Mouse (Mus musculus): Measurements from ENCODE around the gene Gm10974.

Gm10974 gene

GRCm38 (mm10) chr7:66359044-66359443 is 6.7 kb upstream of the Gm10974 start:
- no peak for DNase-seq (ENCODE audit: low spot score in 2 of 2)

GRCm38 (mm10) chr7:66364491-66364890 is 1.2 kb upstream of the Gm10974 start:
- no peak for DNase-seq (ENCODE audit: low spot score in 2 of 2)

- DNase-seq (ENCODE audit: low spot score in 2 of 2): no peak
Measured at GRCm38 (mm10) chr7:66365411-66365810, 294 bp upstream of the Gm10974 start.

- DNase-seq (ENCODE audit: low spot score in 2 of 2): no peak
Measured at GRCm38 (mm10) chr7:66369071-66369933, 3.6 kb downstream of the Gm10974 start.

- no peak for DNase-seq (ENCODE audit: low spot score in 2 of 2)
Measured at GRCm38 (mm10) chr7:66369934-66370445, 4.3 kb downstream of the Gm10974 start.

- no peak for DNase-seq (ENCODE audit: low spot score in 2 of 2)
Measured at GRCm38 (mm10) chr7:66370970-66371369, 5.3 kb downstream of the Gm10974 start.

GRCm38 (mm10) chr7:66373391-66373790 is 7.7 kb downstream of the Gm10974 start:
- no peak for DNase-seq (ENCODE audit: low spot score in 2 of 2)

GRCm38 (mm10) chr7:66375736-66376135 is 10.0 kb downstream of the Gm10974 start:
- DNase-seq (ENCODE audit: low spot score in 2 of 2): no peak

GRCm38 (mm10) chr7:66376560-66376959 is 10.9 kb downstream of the Gm10974 start:
- no peak for DNase-seq (ENCODE audit: low spot score in 2 of 2)

- DNase-seq (ENCODE audit: low spot score in 2 of 2): no peak
Measured at GRCm38 (mm10) chr7:66384213-66384612, 18.5 kb downstream of the Gm10974 start.

GRCm38 (mm10) chr7:66384891-66385290 is 19.2 kb downstream of the Gm10974 start:
- DNase-seq (ENCODE audit: low spot score in 2 of 2): no peak

- no peak for DNase-seq (ENCODE audit: low spot score in 2 of 2)
Measured at GRCm38 (mm10) chr7:66385826-66386225, 20.1 kb downstream of the Gm10974 start.

- no peak for DNase-seq (ENCODE audit: low spot score in 2 of 2)
Measured at GRCm38 (mm10) chr7:66386411-66386810, 20.7 kb downstream of the Gm10974 start.

GRCm38 (mm10) chr7:66387419-66387812 is 21.7 kb downstream of the Gm10974 start:
- DNase-seq (ENCODE audit: low spot score in 2 of 2): no peak

- DNase-seq (ENCODE audit: low spot score in 2 of 2): no peak
Measured at GRCm38 (mm10) chr7:66387813-66388521, 22.3 kb downstream of the Gm10974 start, which contains the start of gene Lrrk1. Lrrk1 (minus strand) TSS chr7:66388350.

- DNase-seq (ENCODE audit: low spot score in 2 of 2): peak in 1 of 2 experiments; percentile 40
Measured at GRCm38 (mm10) chr7:66388621-66389532, 23.2 kb downstream of the Gm10974 start.

- no peak for DNase-seq (ENCODE audit: low spot score in 2 of 2)
Measured at GRCm38 (mm10) chr7:66397288-66397687, 31.6 kb downstream of the Gm10974 start.

- DNase-seq (ENCODE audit: low spot score in 2 of 2): no peak
Measured at GRCm38 (mm10) chr7:66401605-66402004, 35.9 kb downstream of the Gm10974 start.

- no peak for DNase-seq (ENCODE audit: low spot score in 2 of 2)
Measured at GRCm38 (mm10) chr7:66402876-66403275, 37.2 kb downstream of the Gm10974 start.

GRCm38 (mm10) chr7:66404141-66404540 is 38.4 kb downstream of the Gm10974 start:
- no peak for DNase-seq (ENCODE audit: low spot score in 2 of 2)

- no peak for DNase-seq (ENCODE audit: low spot score in 2 of 2)
Measured at GRCm38 (mm10) chr7:66404802-66405201, 39.1 kb downstream of the Gm10974 start.

GRCm38 (mm10) chr7:66405541-66405940 is 39.8 kb downstream of the Gm10974 start:
- no peak for DNase-seq (ENCODE audit: low spot score in 2 of 2)
